Mouse (Mus musculus) neural tube, embryonic 13.5 days (tissue): ENCODE data around the gene Fkbp3. TPM values are rescaled to one million over a fixed set of nuclear protein-coding genes. Genes with fewer than 3 reads are reported as not detected.

Experiments
- ATAC-seq: fragments of 200-750 bp; cut with Nextera tagmentation; 2 replicates; pipeline ENCODE4 v1.8.0; 2017; ENCODE audit warnings: low read depth, mild to moderate bottlenecking, moderate TSS enrichment, moderate library complexity
- H3K27ac ChIP-seq: fragments of 300-500 bp; sonication (generic); replicated peaks from 2 replicates; pipeline ENCODE4 v1.5.1; 2015; ENCODE audit warnings: moderate library complexity, mild to moderate bottlenecking, inconsistent platforms
- H3K27me3 ChIP-seq: fragments of 300-500 bp; sonication (generic); 2 replicates; pipeline ENCODE4 v1.6.1; 2015; ENCODE audit warnings: mild to moderate bottlenecking, inconsistent platforms
- H3K36me3 ChIP-seq: fragments of 300-500 bp; sonication (generic); 2 replicates; pipeline ENCODE4 v1.6.1; 2015; ENCODE audit warnings: mild to moderate bottlenecking, inconsistent platforms
- H3K4me1 ChIP-seq: fragments of 300-500 bp; sonication (generic); replicated peaks from 2 replicates; pipeline ENCODE4 v1.6.1; 2015; ENCODE audit warnings: inconsistent platforms
- H3K4me2 ChIP-seq: fragments of 300-500 bp; sonication (generic); 2 replicates; pipeline ENCODE4 v1.6.1; 2015; ENCODE audit warnings: inconsistent platforms, mild to moderate bottlenecking, moderate library complexity
- H3K4me3 ChIP-seq: fragments of 300-500 bp; sonication (generic); 2 replicates; pipeline ENCODE4 v1.5.1; 2015; ENCODE audit warnings: mild to moderate bottlenecking, inconsistent platforms
- H3K9ac ChIP-seq: fragments of 300-500 bp; sonication (generic); 2 replicates; pipeline ENCODE4 v1.6.1; 2015; ENCODE audit warnings: moderate library complexity, mild to moderate bottlenecking, inconsistent platforms
- H3K9me3 ChIP-seq: fragments of 300-500 bp; sonication (generic); 2 replicates; pipeline ENCODE4 v1.6.1; 2016; ENCODE audit warnings: inconsistent platforms
- WGBS: fragments of 180-500 bp; shearing (Covaris S2); methylation state at CpG from one replicate; pipeline ENCODE4 v1.1.7; 2015; 5-methylcytosine and 5-hydroxymethylcytosine counted together
- polyA plus RNA-seq: library from polyadenylated mRNA; unstranded; fragments of >200 nt; fragmentation: Nextera tagmentation; extraction: Ambion mirVana; gene quantifications from 2 replicates; pipeline ENCODE4 v1.2.1, GENCODE M21; 2015

Gene Fkbp3
- polyA plus RNA-seq, 1 experiment from 2014 or later = 490 TPM

- no peaks in the 10 kb centered on the region for H3K9me3 ChIP-seq
- H3K36me3 ChIP-seq = peaks cover 14% of the 10 kb centered on the region
- 5% methylated on average over 21 of the region's 21 CpGs for WGBS
- peak; percentile 83 for ATAC-seq
- H3K27me3 ChIP-seq = no peaks in the 10 kb centered on the region
- peaks cover 40% of the 10 kb centered on the region for H3K4me1 ChIP-seq
- peak overlapping the region; percentile 95 for H3K9ac ChIP-seq
- peak overlapping the region; percentile 94 for H3K27ac ChIP-seq
- H3K4me3 ChIP-seq = peak overlapping the region; percentile 87
- H3K4me2 ChIP-seq = peak overlapping the region; percentile 72
Observed at GRCm38 (mm10) chr12:65072911-65073610, 746 bp downstream of the Fkbp3 start.

- WGBS = 85% methylated on average over 4 of the region's 4 CpGs
- Histone ChIP-seq H3K9ac (no peak overlapping the region), H3K27ac (no peak overlapping the region), H3K36me3 (peaks cover 48% of the 10 kb centered on the region), H3K4me3 (no peak overlapping the region), H3K4me2 (no peak overlapping the region), H3K9me3 (no peaks in the 10 kb centered on the region), H3K4me1 (peaks cover 11% of the 10 kb centered on the region), H3K27me3 (no peaks in the 10 kb centered on the region)
- no peak for ATAC-seq
Observed at GRCm38 (mm10) chr12:65068409-65068808, 5.4 kb downstream of the Fkbp3 start.

DNA sequence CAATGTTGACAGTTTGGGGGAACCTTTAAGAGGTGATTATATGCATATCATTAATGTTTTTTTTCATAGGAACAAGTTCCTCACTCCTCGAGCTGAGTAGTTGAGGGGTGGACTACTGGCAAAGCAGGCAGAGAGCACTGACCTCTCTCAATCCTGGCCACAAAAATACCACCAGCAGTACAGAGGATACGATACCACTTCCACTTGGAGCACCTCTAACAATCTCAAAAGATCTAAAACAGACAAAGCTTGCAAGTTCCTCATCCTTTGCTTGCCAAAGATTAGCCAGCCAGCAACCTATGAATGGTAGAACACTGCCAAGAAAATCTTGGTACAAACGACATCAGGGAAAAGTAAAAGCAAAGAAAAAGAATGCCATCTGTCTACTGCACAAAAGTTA, 7.6 kb downstream of the Fkbp3 start:
- Histone ChIP-seq H3K9ac (no peak overlapping the region), H3K9me3 (no peaks in the 10 kb centered on the region), H3K27ac (no peak overlapping the region), H3K36me3 (peaks cover 61% of the 10 kb centered on the region), H3K27me3 (no peaks in the 10 kb centered on the region), H3K4me1 (no peaks in the 10 kb centered on the region), H3K4me2 (no peak overlapping the region), H3K4me3 (no peak overlapping the region)
- 70% methylated on average over 3 of the region's 3 CpGs for WGBS
- no peak for ATAC-seq

DNA sequence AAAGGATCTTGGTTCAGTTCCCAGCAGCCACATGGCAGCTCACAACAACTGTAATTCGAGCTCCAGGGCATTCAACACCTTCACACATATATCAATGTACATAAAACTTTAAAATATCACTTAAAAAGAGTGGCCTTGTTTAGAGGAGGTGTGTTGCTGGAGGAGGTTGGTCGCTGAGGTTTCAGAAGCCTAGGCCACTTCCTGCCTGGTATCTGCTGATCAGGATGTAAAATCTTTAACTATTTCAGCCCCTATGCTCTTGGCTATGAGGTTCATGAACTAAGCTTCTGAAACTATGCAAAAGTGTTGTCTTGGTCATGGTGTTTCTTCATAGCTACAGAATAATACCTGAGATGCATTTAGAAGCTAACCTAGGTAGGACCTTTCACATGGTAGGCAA, 8.6 kb downstream of the Fkbp3 start:
- no peak for ATAC-seq
- Histone ChIP-seq H3K4me3 (no peak overlapping the region), H3K27ac (no peak overlapping the region), H3K9ac (no peak overlapping the region), H3K27me3 (no peaks in the 10 kb centered on the region), H3K4me1 (no peaks in the 10 kb centered on the region), H3K36me3 (peaks cover 71% of the 10 kb centered on the region), H3K9me3 (no peaks in the 10 kb centered on the region), H3K4me2 (no peak overlapping the region)
- 83% methylated on average over 2 of the region's 2 CpGs for WGBS

- Histone ChIP-seq H3K9me3 (no peaks in the 10 kb centered on the region), H3K27me3 (no peaks in the 10 kb centered on the region), H3K27ac (no peak overlapping the region), H3K4me2 (no peak overlapping the region), H3K4me1 (no peaks in the 10 kb centered on the region), H3K36me3 (peaks cover 73% of the 10 kb centered on the region), H3K9ac (no peak overlapping the region), H3K4me3 (no peak overlapping the region)
- ATAC-seq = no peak
Observed at GRCm38 (mm10) chr12:65061082-65061481, 12.7 kb downstream of the Fkbp3 start.

DNA sequence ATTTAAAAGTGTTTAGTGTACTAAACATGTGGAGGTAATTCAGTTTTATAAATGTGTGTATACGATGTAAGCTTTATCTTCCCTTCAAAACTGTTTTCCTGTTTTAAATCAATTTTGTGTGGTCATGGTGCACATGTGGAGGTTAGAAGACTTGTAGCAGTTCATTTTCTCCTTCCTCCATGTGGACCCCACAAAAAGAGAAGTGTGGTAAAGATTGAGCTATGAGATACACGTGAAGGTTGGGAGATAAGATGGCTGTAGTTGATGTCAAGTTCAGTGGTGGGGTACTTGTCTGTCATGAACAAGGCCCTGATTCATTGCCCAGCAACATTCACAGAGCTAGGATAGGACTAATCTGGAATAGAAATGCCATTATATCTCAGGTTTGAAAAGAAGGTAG, 15.6 kb downstream of the Fkbp3 start:
- ATAC-seq = no peak
- no peaks in the 10 kb centered on the region for H3K27me3 ChIP-seq
- H3K9me3 ChIP-seq = no peaks in the 10 kb centered on the region
- no peak overlapping the region for H3K4me2 ChIP-seq
- peaks cover 69% of the 10 kb centered on the region for H3K36me3 ChIP-seq
- no peak overlapping the region for H3K4me3 ChIP-seq
- H3K27ac ChIP-seq = no peak overlapping the region
- WGBS = 97% methylated on average over 2 of the region's 2 CpGs
- no peak overlapping the region for H3K9ac ChIP-seq
- no peaks in the 10 kb centered on the region for H3K4me1 ChIP-seq

DNA sequence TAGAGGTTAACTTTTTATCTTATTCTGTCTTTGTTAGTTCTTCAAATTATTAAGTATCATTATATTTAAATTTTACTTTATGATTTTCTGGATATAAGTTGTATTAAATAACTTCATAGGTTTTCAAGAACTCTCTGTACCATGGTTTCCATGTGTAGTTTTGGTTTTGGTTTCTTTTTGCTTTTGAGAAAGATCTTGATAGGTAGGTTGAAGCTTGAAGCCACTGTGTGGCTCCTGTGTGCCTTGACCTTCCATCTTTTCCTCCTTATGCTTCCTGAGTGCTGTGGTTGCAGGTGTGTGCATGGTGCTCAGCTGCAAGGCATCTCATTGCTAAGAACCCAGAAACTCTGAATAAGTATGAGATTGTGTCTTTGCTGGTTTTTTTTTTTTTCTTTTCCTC, 25.0 kb downstream of the Fkbp3 start:
- H3K4me1 ChIP-seq = no peaks in the 10 kb centered on the region
- H3K36me3 ChIP-seq = peaks cover 29% of the 10 kb centered on the region
- no peak overlapping the region for H3K4me2 ChIP-seq
- no peak overlapping the region for H3K27ac ChIP-seq
- no peaks in the 10 kb centered on the region for H3K9me3 ChIP-seq
- no peak overlapping the region for H3K9ac ChIP-seq
- no peak for ATAC-seq
- no peak overlapping the region for H3K4me3 ChIP-seq
- H3K27me3 ChIP-seq = no peaks in the 10 kb centered on the region

DNA sequence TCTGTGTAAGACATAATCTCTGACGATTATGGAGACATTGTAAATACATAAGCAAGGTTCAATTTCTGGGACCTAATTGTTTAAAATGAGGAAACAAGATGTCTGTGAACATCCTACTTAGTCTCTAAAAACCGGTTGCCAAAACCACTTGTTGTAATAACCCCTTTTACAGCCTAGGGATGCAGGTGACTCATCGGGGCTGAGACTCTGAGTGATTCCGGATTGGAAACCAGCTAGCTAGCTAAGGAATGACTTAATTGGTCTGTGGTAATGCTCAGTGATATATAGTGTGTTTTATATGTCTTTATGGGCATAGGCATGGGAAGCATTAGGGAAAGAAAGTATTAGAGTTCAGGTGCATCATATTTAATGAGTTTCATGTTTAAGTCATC, 36.3 kb downstream of the Fkbp3 start:
- Histone ChIP-seq H3K4me3 (peak overlapping the region; percentile 96), H3K36me3 (no peaks in the 10 kb centered on the region), H3K9me3 (no peaks in the 10 kb centered on the region), H3K27ac (no peak overlapping the region), H3K4me1 (peaks cover 31% of the 10 kb centered on the region), H3K4me2 (peak overlapping the region; percentile 55), H3K9ac (peak overlapping the region; percentile 93; the same call in 1 of the 2 replicates), H3K27me3 (no peaks in the 10 kb centered on the region)
- WGBS = 25% methylated on average over 4 of the region's 4 CpGs
- ATAC-seq = no peak

DNA sequence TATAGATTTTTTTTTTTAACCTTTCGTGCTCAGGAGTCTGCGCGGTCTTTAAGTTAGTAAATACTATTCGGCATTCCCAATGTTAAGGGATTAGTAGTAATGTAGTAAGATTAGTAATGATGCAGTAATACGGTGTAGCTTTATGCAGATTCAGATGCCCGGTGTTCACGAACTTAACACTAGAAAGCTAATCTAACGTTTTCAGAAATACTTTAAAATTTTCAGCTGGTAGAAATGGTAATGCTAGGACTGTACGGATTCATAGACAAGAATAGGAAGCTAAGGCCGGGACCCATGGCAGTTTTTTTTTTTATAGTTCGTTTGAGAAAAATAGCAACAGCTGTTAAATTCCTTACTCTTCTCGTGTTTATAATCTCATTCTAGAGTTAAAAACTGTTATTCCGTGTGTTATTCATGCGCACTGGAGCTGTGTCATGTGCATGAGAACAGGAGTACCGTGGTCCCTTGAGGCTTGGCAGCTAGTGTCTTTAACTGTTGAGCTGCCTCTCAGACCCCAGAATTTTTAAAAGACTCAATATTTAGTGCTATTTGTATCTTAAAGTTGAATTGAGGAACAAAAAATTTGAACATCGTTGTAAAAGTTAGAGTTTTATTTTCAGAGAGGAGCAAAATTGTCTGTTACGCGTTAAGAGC, 36.8 kb downstream of the Fkbp3 start:
- no peaks in the 10 kb centered on the region for H3K9me3 ChIP-seq
- peak; percentile 6; the same call in 1 of the 2 replicates for ATAC-seq
- no peak overlapping the region for H3K27ac ChIP-seq
- H3K4me1 ChIP-seq = peaks cover 31% of the 10 kb centered on the region
- peak overlapping the region; percentile 96 for H3K4me3 ChIP-seq
- H3K36me3 ChIP-seq = no peaks in the 10 kb centered on the region
- peak overlapping the region; percentile 93 for H3K9ac ChIP-seq
- WGBS = 16% methylated on average over 18 of the region's 18 CpGs
- H3K4me2 ChIP-seq = peak overlapping the region; percentile 55
- no peaks in the 10 kb centered on the region for H3K27me3 ChIP-seq

DNA sequence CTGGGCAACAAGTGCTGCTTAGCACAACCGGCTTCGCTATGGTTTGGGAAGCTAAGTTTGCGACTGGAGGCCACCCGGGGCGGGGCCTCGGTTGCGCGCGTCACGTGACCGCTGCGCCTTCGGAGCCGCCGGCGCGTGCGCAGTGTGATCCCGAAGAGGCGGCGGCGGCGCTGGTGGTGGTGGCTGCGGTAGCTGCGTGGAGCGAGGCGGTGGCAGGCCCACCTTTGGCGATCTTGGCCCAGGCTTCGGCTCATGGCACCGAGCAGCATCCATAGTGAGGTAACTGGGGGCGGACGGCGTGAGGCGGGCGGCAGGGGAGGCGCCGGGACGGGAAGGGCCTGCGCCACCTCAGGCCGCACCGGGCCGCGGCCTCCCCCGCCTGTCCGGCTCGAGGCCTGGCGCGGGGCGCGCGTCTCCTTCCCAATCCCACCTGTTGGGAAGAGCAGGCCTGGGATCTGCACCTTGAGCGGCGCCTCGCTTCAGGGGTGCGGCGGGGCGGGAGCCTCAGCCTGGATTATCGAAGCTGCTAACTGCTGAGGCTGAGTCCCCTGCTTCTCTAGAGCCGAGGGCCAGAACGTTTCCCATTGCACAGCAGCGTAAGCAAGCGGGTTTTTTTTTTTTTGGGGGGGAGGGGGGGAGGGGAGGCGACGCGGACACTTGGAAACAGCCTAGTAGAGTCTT, 37.5 kb downstream of the Fkbp3 start, which contains the start of gene Prpf39:
Gene Prpf39 (plus strand): TSS at position 144 of the 681 bp plus-strand sequence.
- peak within 1 kb of the TSS; percentile 82 for H3K27ac ChIP-seq
- no peaks in the 10 kb centered on the region for H3K27me3 ChIP-seq
- H3K36me3 ChIP-seq = no peaks in the 10 kb centered on the region
- peak; percentile 93 for ATAC-seq
- under 1% methylated on average over 63 of the region's 65 CpGs for WGBS
- H3K9ac ChIP-seq = peak within 1 kb of the TSS; percentile 93
- peak within 1 kb of the TSS; percentile 96 for H3K4me3 ChIP-seq
- no peaks in the 10 kb centered on the region for H3K9me3 ChIP-seq
- peak within 1 kb of the TSS; percentile 55 for H3K4me2 ChIP-seq
- peaks cover 31% of the 10 kb centered on the region for H3K4me1 ChIP-seq

DNA sequence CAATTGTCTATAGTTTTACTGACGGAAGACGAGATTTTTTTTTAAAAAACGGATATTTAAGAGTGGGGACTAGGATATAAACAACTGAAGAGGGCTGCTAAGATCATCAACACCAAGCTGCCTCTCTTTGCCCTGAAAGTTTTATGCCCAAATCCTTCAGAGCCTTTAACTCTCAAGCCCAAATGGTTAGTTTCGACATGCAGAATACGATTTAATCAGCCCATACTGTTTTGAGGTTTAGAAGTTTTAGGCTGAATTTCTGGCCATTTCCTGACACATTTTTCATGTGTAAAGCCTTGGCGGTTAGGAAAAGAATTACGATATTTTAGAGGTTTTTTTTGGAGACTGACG, 38.0 kb downstream of the Fkbp3 start:
- WGBS = 51% methylated on average over 8 of the region's 8 CpGs
- Histone ChIP-seq H3K36me3 (no peaks in the 10 kb centered on the region), H3K4me2 (peak overlapping the region; percentile 55), H3K9me3 (no peaks in the 10 kb centered on the region), H3K4me1 (peaks cover 31% of the 10 kb centered on the region), H3K4me3 (peak overlapping the region; percentile 96), H3K27ac (no peak overlapping the region), H3K9ac (0 out of 2 replicates have a peak overlapping the region, but pooled peaks have one; percentile 93), H3K27me3 (no peaks in the 10 kb centered on the region)
- peak; percentile 25; the same call in 1 of the 2 replicates for ATAC-seq

DNA sequence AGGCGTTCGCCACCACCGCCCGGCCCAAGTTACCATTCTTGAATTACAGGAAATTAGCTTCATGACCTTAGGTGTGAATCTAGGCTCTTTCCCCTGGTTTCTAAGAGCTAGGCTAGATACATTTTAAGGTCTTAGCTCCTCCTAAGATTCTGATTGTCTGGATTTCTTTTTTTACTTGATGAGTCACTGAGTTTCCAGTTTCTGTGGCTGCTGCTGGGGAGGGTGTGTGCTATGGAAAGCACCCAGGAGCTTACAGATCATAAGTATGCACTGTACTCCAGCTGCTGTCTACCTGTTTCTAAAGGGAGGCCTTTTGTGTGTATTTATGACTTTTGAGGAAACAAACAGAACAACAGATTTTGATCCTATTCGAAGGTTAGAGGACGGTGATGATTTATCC, 51.0 kb downstream of the Fkbp3 start:
- Histone ChIP-seq H3K9ac (no peak overlapping the region), H3K36me3 (peaks cover 21% of the 10 kb centered on the region), H3K4me2 (no peak overlapping the region), H3K4me3 (no peak overlapping the region), H3K4me1 (no peaks in the 10 kb centered on the region), H3K27me3 (no peaks in the 10 kb centered on the region), H3K27ac (no peak overlapping the region), H3K9me3 (no peaks in the 10 kb centered on the region)
- ATAC-seq = no peak
- WGBS = 97% methylated on average over 6 of the region's 6 CpGs
